Mouse (Mus musculus) G1E (cell line): ENCODE measurements around the gene H3f3b.

Experiments
- CTCF ChIP-seq: IDR thresholded peaks from 2 replicates; pipeline ENCODE4 v1.5.1; 2012; ENCODE audit warnings: low read depth, low read length, inconsistent platforms, mixed read lengths
- GATA1 ChIP-seq: IDR thresholded peaks from 2 replicates; pipeline ENCODE4 v1.6.1; 2012; ENCODE audit warnings: borderline replicate concordance, low read length, inconsistent platforms, mixed read lengths
- POLR2AphosphoS5 ChIP-seq: IDR thresholded peaks from 2 replicates; pipeline ENCODE4 v1.6.1; 2012; ENCODE audit warnings: low read depth, low read length, inconsistent platforms; ENCODE audit not compliant: insufficient replicate concordance
- TAL1 ChIP-seq: conservative IDR thresholded peaks from 2 replicates; pipeline ENCODE4 v1.6.1; 2012; ENCODE audit warnings: low read depth, low read length, inconsistent platforms, mixed read lengths

DNA sequence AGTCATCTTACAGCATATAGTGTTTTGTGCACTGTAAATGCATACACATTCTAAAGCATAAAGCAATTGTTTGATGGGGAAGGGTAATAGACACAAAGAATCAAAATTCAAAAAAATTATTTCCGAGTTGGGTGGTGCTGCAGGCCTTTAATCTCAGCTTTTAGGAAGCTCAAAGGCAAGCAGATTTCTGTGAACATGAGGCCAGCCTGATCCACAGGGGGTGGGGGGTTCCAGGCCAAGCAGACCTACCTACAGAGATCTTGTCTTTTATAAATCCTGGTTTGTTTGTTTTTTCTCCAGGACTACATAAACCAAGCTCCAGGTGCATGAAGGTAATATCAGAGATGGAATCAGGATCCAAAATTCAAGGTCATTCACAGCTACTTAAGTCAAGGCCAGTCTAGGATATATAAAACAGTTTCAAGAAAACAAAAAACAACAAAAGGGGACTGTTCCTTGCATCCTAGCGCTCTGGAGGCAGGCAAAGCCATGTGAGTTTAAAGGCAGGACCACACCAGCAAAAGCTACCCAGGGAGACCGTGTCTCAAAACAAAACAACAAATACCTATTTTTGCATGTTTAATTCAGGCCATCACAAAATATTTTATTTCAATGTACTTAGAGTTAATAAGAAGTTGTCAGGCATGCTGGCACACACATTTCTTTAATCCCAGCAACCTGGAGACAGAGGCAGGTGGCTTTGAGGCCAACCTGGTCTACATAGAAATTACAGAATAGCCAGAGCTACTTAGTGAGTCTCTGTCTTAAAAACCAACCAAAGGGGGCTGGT lies 2.5 kb downstream of the H3f3b start:
- TF ChIP-seq CTCF (no peak), POLR2AphosphoS5 (no peak), GATA1 (no peak), TAL1 (no peak)
